Mouse (Mus musculus) hindbrain, postnatal 0 days (tissue): ENCODE data around the gene Edrf1. TPM values are rescaled to one million over a fixed set of nuclear protein-coding genes. Genes with fewer than 3 reads are reported as not detected.

Experiments
- ATAC-seq: fragments of 200-750 bp; cut with Nextera tagmentation; 2 replicates; pipeline ENCODE4 v1.8.0; 2017; ENCODE audit warnings: mild to moderate bottlenecking, moderate TSS enrichment, moderate library complexity
- DNase-seq: peaks from one replicate; pipeline ENCODE4 v3.0.0-alpha.2; 2015; ENCODE audit warnings: low spot score
- H3K27ac ChIP-seq: fragments of 300-500 bp; sonication (generic); 2 replicates; pipeline ENCODE4 v1.5.1; 2014; ENCODE audit warnings: mild to moderate bottlenecking
- H3K27me3 ChIP-seq: fragments of 300-500 bp; sonication (generic); 2 replicates; pipeline ENCODE4 v1.6.1; 2014; ENCODE audit warnings: low read length, mixed read lengths; ENCODE audit not compliant: insufficient read depth
- H3K36me3 ChIP-seq: fragments of 300-500 bp; sonication (generic); 2 replicates; pipeline ENCODE4 v1.6.1; 2014; ENCODE audit warnings: low read length, mixed read lengths; ENCODE audit not compliant: insufficient read depth
- H3K4me1 ChIP-seq: fragments of 300-500 bp; sonication (generic); 2 replicates; pipeline ENCODE4 v1.6.1; 2014; ENCODE audit warnings: antibody characterized with exemption, low read length, mixed read lengths; ENCODE audit not compliant: insufficient read depth
- H3K4me2 ChIP-seq: fragments of 300-500 bp; sonication (generic); 2 replicates; pipeline ENCODE4 v1.6.1; 2014; ENCODE audit warnings: low read depth, mild to moderate bottlenecking, low read length, moderate library complexity, mixed read lengths
- H3K4me3 ChIP-seq: fragments of 300-500 bp; sonication (generic); 2 replicates; pipeline ENCODE4 v1.5.1; 2014; ENCODE audit warnings: low read length
- H3K9ac ChIP-seq: fragments of 300-500 bp; sonication (generic); replicated peaks from 2 replicates; pipeline ENCODE4 v1.6.1; 2014; ENCODE audit warnings: mild to moderate bottlenecking, low read length, moderate library complexity, mixed read lengths
- H3K9me3 ChIP-seq: fragments of 300-500 bp; sonication (generic); 2 replicates; pipeline ENCODE4 v1.6.1; 2016; ENCODE audit warnings: low read length, mixed read lengths
- CTCF ChIP-seq: IDR thresholded peaks from 2 replicates; pipeline ENCODE4 v1.5.1; 2016; ENCODE audit warnings: antibody characterized with exemption, control low read depth, low read depth
- WGBS: fragments of 180-500 bp; shearing (Covaris S2); extraction: QIAGEN DNeasy Blood & Tissue Kit; methylation state at CpG from one replicate; pipeline ENCODE4 v1.1.7; 2014; 5-methylcytosine and 5-hydroxymethylcytosine counted together
- polyA plus RNA-seq: library from polyadenylated mRNA; unstranded; fragments of >200 nt; fragmentation: Nextera tagmentation; extraction: Ambion mirVana; gene quantifications from 2 replicates; pipeline ENCODE4 v1.2.1, GENCODE M21; 2015
- total RNA-seq: library from RNA; depleted of rRNA; stranded (reverse); fragments of >200 nt; gene quantifications from 2 replicates; pipeline ENCODE4 v1.2.3, GENCODE M21; 2014; rRNA removed

The Edrf1 gene
- total and polyA plus RNA-seq, 2 experiments from 2014 or later, result 8.6 to 20.5 TPM

GRCm38 (mm10) chr7:133718580-133718979, 81.2 kb downstream of the Edrf1 start:
- Histone ChIP-seq H3K4me2 (no peak overlapping the region), H3K4me3 (no peak overlapping the region), H3K36me3 (peaks cover 69% of the 10 kb centered on the region), H3K4me1 (no peaks in the 10 kb centered on the region), H3K27me3 (no peaks in the 10 kb centered on the region), H3K9ac (no peak overlapping the region), H3K9me3 (no peaks in the 10 kb centered on the region), H3K27ac (no peak overlapping the region)
- DNase-seq (no peak), ATAC-seq (no peak)
- peak; percentile 31 for TF ChIP-seq CTCF
- 94% methylated on average over 1 of the region's 1 CpGs for WGBS

GRCm38 (mm10) chr7:133720616-133721015, 83.3 kb downstream of the Edrf1 start:
- WGBS, result 79% methylated on average over 11 of the region's 11 CpGs
- Histone ChIP-seq H3K4me3 (no peak overlapping the region), H3K4me2 (no peak overlapping the region), H3K4me1 (no peaks in the 10 kb centered on the region), H3K27me3 (no peaks in the 10 kb centered on the region), H3K36me3 (peaks cover 71% of the 10 kb centered on the region), H3K9me3 (no peaks in the 10 kb centered on the region), H3K27ac (no peak overlapping the region), H3K9ac (no peak overlapping the region)
- ATAC-seq, result no peak
- no peak for DNase-seq
- no peak for TF ChIP-seq CTCF

Other genes with a start within 250 kb of the Edrf1 start
- gene Tex36, start 35.4 kb upstream of the Edrf1 start, total RNA-seq, result not detected in 2 replicates
- 0.25 TPM in 1 of 2 replicates, not detected in the other for gene Tex36, start 35.4 kb upstream of the Edrf1 start, polyA plus RNA-seq
- 0.11 TPM in 1 of 2 replicates, not detected in the other for gene Mmp21, start 42.5 kb downstream of the Edrf1 start, total RNA-seq
- gene Mmp21, start 42.5 kb downstream of the Edrf1 start, polyA plus RNA-seq, result 0.10 TPM in 1 of 2 replicates, not detected in the other
- gene Bccip, start 71.8 kb downstream of the Edrf1 start, total RNA-seq, result 38.1 and 40.6 TPM in 2 replicates
- gene Bccip, start 71.8 kb downstream of the Edrf1 start, polyA plus RNA-seq, result 105 and 109 TPM in 2 replicates
- gene Uros, start 72.5 kb downstream of the Edrf1 start, total RNA-seq, result 23.1 and 23.8 TPM in 2 replicates
- gene Uros, start 72.5 kb downstream of the Edrf1 start, polyA plus RNA-seq, result 35.4 and 38.2 TPM in 2 replicates
- gene Fank1, start 139.3 kb downstream of the Edrf1 start, total RNA-seq, result 3.1 and 3.6 TPM in 2 replicates
- gene Fank1, start 139.3 kb downstream of the Edrf1 start, polyA plus RNA-seq, result 6.0 and 6.6 TPM in 2 replicates
- gene Dhx32, start 145.2 kb downstream of the Edrf1 start, total RNA-seq, result 45.6 and 49.3 TPM in 2 replicates
- gene Dhx32, start 145.2 kb downstream of the Edrf1 start, polyA plus RNA-seq, result 49.8 and 52.6 TPM in 2 replicates